Mouse (Mus musculus) adrenal gland, postnatal 36 days (tissue): ENCODE data around the gene Dlg1. TPM values are rescaled to one million over a fixed set of nuclear protein-coding genes. Genes with fewer than 3 reads are reported as not detected.

Experiments used
- DNase-seq, 2 experiments: peaks; one replicate each; pipeline ENCODE4 v3.0.0; 2021; ENCODE audit warnings: mixed read lengths in 1 of 2
- total RNA-seq, 2 experiments: library from RNA; stranded (reverse); gene quantifications; 2 replicates each; pipeline ENCODE4 v1.2.3; 2021

The Dlg1 gene
- total RNA-seq, 2 experiments from 2014 or later, result 88.5 to 105 TPM

GRCm38 (mm10) chr16:31905891-31906825, 242.9 kb downstream of the Dlg1 start:
- peak; percentile 28 to 47 for DNase-seq

GRCm38 (mm10) chr16:31906896-31907295, 243.7 kb downstream of the Dlg1 start:
- peak; percentile 48 to 68 for DNase-seq

DNA sequence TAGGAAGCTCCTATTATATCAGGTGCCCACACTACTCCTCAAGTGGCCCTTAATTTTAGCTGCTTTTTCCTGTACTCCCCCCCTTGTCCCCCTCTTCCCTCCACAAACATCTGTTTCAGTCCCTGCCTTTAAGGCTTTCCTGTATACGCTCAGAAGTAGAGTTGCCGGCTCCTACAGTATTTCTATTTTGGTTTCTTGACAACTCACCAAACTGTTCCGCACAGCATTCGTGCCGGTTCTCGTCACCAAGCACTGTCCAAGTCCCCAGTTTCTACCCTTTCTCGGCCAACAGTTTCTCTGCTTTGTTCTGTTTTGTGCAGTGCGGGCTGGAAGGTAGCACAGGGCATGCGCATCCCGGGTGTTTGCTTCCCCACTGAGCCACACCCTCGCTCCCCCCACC, 245.7 kb downstream of the Dlg1 start:
- no peak for DNase-seq

- peak in 1 of 2 experiments; percentile 18 for DNase-seq
Observed at GRCm38 (mm10) chr16:31910281-31910847, 247.1 kb downstream of the Dlg1 start.

DNA sequence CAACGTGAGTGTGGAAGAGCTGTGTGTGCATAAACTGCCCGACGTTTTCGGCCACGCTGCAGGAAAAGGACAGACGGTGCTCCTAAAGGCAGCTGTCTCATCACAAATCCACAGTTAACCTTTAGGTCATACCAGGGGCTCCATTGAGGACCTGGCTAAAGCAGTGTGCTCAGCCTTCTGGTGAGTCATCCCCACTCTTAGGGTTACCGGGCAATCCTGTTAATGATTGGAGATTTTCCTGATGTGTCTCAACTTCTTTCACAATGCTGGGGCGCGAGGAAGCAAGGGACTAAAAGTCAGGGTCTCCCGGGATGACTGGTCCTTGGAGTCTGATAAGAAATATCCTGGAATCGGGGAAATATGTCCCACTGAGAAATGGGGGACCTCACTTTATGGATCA, 254.5 kb downstream of the Dlg1 start:
- DNase-seq, result no peak

DNA sequence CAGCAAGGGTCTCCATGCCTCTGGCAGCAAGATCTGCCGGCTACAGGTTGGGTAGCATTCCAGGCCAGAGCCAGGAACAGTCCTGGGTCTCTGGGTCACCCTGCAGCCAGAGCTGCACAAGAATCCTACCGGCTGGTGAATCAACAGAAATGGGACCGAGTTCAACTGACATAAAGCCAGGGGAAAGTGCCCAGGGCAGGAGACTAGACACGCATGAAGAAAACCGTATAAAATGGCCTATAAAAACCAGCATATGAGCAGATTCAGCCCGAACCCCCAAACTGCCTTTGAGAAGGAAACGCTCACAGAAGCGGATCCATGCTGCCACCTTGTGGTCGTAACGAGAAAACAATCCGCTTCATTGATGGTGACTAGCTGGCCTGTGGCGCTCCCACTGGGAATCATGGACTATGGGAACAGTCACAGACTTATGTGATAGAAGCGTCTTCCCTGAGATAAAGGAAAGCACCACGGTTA, 255.0 kb downstream of the Dlg1 start:
- DNase-seq, result peak; percentile 73 to 81

DNA sequence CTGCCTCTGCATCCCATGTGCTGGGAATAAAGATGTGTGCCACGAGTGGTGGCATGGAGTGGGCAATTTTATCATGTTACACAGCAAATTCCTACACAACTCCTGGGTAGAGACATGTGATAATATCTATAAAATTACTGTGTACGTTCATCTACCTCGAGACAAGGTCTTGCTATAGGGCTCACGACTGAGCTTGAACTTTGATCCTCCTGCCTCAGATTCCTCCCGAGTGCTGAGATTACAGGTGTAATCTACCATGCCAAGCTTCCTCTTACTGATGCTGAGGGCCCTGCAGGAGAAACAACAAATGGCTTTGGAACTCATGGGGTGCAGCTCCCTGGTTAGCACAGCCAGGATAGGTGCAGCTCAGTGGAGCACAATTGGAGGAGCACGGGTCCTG, 261.1 kb downstream of the Dlg1 start:
- DNase-seq, result no peak

Other genes starting within 250 kb of the Dlg1 start
- 10 to 100 TPM in 1 of 2 experiments, 1 to 10 TPM in 1; 4.8 to 15.3 TPM for gene Bdh1, start 241.2 kb upstream of the Dlg1 start, total RNA-seq
- not detected for gene Meltf, start 215.4 kb downstream of the Dlg1 start, total RNA-seq